Mouse (Mus musculus) thymus, adult 2 months (tissue): ENCODE measurements around the gene Actb.

Experiments
- CTCF ChIP-seq: fragments of 200-500 bp; IDR thresholded peaks from 2 replicates; pipeline ENCODE4 v1.5.1; 2012; ENCODE audit warnings: mild to moderate bottlenecking, control low read depth, low read length, moderate library complexity, borderline replicate concordance; ENCODE audit not compliant: control insufficient read depth, poor library complexity, insufficient read depth; ENCODE audit errors: extremely low read depth
- POLR2A ChIP-seq: fragments of 200-500 bp; IDR thresholded peaks from 2 replicates; pipeline ENCODE4 v1.6.1; 2012; ENCODE audit warnings: mild to moderate bottlenecking, low read length, control low read depth, moderate library complexity; ENCODE audit not compliant: control insufficient read depth, poor library complexity, insufficient read depth; ENCODE audit errors: extremely low read depth

DNA sequence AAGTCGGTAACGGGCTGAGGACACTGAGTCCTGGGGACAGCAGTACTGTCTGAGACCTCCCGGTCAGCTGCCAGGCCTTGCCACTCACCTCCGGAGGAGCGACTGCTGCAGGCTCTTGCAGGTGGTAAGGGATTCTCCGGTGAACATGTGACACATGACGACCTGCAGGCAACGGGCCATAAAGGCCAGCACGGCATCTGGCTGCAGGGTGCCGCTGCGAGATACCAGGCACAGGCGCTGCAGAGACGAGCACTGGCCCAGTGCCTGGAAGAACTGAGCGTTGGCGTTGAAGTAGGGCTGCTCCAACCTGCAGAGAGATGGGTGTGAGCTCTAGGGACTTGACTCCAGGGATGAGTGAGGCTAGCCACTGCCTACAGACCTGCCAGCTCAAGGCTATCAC, 28.0 kb downstream of the Actb start:
- TF ChIP-seq CTCF (no peak), POLR2A (no peak)
